Mouse (Mus musculus) 3T3-L1 (cell line): ENCODE measurements at regions not wholly inside any gene's neighbourhood (a gene's known extent, or its start where the extent isn't known, plus 50 kb on each side); places are given as distances from the start of the nearest gene placed in this dataset.
A peak's percentile ranks its signal among the peaks of the same experiment; 100 is the strongest.

Experiments used
- DNase-seq: peaks from one replicate; pipeline ENCODE4 v3.0.0-alpha.2; 2015; ENCODE audit warnings: low read depth, low spot score

DNA sequence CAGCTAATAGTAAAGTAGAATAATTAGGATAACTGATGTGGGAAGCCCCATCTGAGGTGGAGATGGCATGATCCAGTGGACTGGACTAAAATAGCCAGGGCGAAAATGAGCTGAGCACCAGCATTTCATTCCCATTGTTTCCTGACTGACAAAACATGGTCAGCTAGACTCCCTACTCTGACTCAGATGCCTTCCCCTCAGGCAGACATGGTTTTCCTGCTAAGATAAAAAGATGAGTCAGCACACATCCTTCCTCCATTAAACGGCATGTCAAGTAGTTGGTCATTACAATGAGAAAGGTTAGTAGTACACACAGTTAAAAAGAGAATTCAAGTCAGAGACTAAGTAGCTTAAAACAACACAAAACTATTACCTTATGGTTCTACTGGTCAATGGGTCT lies 939.7 kb upstream of the Lrrc4c start:
- peak; percentile 74 for DNase-seq

DNA sequence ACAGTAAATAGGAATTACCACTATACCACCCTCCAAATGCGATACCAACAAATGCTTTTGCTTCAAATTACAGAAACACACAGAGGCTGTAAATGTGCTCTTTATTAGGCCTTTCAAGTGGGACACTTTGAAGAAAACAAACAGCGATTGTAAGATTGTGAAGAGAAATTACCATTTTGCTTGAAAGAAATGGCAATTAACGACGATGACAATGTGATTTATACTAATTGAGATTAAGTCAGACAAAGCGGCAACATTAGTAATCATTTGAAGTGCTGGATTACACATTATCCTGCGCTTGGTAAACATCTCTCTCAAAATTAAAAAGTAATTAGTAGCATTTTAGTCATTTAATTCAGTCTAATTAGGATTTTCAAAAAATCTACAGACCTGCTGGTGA lies 938.5 kb upstream of the Api5 start:
- no peak for DNase-seq

DNA sequence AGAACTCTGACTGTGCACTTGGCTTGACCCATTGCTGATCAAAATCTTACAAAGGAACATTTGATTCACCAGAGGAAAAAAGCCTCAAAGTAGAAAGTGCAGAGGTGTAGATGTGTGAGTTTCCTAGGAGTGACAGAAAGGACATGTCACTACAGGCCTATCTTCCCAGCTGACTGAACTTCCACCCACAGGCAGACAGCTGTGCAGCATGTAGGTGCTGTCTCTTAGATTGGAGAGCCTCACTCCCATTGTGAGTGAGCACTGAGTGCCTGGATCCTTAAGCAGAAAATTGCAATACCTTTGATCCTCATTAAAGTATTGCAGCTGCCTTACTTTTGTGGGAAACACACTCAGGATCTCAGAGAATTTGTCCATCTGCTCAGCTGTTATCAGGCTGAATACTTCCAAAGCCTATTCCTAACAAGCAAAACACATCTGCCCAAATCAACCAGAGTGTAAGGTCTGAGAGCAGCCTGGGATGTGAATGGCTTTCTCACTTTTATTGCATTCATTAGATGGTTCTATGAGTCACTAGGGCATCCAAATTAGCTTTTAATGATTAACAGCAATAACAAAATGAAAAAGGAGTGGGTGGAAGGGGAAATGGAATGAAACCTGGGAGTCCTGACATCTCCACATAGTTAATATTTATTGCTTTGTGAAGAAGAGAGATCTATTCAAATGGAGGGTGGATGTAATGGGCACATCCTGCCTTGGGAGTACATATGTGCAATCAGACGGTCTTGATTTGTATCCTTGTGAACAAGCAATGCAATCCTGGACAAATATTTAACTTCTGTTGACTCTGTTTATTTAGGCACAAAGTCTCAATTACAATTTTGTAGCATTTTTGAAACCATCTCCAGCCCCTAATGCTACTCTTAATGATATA lies 929.1 kb upstream of the Api5 start:
- no peak for DNase-seq
